Mouse (Mus musculus): Measurements from ENCODE around the gene Myo1c.

The Myo1c gene

DNA sequence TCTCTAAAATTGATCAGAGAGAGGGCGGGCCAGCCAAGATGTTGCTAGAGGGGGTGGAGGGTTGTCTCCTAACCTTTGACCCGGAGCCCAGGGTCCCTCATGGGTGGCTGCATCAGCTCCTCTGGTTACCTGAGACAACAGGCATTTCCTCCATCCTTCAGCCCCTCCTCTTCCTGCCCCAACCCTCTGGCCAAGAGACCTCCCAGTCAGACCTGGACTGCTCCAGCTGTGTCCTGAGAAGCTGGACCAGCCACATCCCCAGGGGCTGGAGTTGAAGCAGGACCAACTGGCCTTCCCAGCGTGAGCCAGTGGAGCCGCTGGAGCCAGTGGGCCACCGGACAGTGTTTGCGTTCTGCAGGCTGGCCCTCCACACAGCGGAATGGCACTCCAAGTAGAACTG is at the start of gene Myo1c:
Myo1c (plus strand) TSS at position 194 of the 400 bp plus-strand sequence.
- peak in 1 of 2 experiments; percentile 23 for DNase-seq

DNA sequence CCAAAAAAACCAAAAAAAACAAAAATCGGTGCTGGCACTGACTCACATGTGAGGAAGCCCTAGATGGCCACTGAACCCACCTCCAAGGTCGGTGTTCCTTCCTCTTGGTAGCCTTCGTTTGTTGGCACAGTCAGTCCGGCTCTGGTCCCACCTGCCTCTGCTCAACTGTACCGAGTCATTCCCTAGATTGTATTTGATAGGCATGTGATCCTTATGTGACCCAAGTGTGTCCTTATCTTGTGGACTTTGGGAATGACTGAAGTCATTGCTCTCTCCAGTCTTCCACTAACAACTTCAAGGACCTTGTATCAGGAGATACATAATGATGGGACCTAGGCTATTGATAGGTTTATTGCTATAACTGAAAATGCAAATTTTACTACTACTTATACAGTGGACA is 45.5 kb upstream of the Myo1c start:
- no peak for DNase-seq

GRCm38 (mm10) chr11:75605318-75605717 is 45.0 kb upstream of the Myo1c start:
- no peak for DNase-seq

- no peak for DNase-seq
Observed at GRCm38 (mm10) chr11:75608776-75609175, 41.5 kb upstream of the Myo1c start.

GRCm38 (mm10) chr11:75610021-75610420 is 40.3 kb upstream of the Myo1c start:
- no peak for DNase-seq

DNA sequence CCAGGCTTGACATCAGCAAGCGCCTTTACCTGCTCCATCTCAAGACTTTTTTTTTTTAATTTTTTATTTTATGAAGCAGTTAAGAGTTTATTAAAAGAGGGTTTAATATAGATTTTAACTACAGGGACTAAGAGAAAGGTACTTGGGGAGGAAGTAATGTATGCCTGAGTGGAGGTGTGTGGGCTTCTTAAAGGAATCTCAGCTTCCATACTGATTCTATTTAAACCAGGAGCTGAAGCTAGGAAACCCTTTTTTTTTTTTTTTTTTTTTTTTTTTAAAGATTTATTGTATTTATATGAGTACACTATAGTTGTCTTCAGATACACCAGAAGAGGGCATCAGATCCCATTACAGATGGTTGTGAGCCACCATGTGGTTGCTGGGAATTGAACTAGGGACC is 35.5 kb upstream of the Myo1c start:
- no peak for DNase-seq

- DNase-seq: no peak
Observed at GRCm38 (mm10) chr11:75615556-75615955, 34.7 kb upstream of the Myo1c start.

GRCm38 (mm10) chr11:75619133-75619532 is 31.2 kb upstream of the Myo1c start:
- no peak for DNase-seq

DNA sequence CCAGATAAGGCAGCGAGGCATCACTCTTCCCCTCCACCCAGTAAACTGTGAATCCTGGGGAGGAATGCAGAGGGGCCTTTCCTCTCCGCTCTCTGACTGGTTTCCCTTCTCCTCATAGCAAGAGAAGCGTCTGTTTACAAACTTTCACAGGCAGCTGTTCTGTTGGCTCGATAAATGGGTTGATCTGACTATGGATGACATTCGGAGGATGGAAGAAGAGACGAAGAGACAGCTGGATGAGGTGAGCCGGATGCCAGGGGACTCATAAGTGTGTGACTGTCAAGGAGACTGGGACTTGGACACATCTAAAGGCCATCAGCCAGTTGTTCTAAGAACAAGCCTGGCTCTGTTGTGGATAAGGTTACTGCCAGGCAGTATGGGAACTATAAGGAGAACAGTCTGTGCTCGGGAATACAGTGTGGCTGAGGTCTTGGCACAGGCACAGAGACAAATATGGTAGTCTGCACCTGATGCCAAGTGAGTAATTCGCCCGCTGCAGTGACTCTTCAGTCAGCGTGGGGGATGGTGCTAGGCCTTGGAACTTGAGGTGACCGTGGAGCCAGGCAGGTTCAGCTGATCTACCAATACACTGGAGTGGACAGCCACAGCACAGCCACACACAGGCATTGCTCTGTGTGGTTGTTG is 30.0 kb upstream of the Myo1c start:
- DNase-seq: peak; percentile 75 to 85

DNA sequence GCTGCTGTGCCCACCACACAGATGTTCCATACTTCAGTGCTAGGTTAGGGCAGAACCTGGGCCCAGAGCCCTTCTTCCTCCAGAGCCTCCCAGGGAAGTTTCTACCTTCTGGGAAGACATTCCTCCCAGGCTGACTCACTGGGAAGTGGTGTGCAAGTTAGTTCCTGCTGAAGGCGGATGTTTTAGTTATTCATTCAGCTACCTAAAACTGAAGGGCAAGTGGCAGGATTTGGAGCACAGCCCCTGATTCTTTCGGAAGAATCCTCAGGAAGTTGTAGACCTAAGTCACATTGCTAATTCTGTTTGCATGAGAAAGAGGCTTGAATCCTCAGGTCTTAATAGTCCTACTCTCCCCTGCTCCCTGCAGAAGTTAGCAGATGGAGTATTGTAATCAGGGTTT is 28.9 kb upstream of the Myo1c start:
- no peak for DNase-seq

- no peak for DNase-seq
Observed at GRCm38 (mm10) chr11:75622588-75623329, 27.5 kb upstream of the Myo1c start.

GRCm38 (mm10) chr11:75624102-75624554 is 26.2 kb upstream of the Myo1c start:
- no peak for DNase-seq

DNA sequence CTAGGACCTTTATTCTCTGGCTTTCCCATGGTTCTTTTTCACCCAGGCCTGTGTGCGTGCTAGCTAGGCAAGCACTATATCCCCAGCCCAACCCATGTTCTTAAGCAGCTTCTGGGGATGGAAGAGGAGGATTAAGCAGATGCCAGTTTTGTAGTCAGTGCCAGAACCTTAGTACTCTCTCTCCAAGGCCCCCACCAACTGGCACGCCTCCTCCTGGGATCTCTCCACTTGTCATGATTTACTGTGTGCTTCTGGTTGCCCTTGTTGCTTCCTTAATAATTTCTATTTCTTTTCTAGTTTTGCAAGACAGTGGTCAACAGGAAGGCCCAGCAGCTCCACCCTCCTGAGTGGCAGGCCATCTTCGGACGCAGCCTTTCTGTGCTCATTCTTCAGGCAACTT is 24.5 kb upstream of the Myo1c start:
- no peak for DNase-seq

- no peak for DNase-seq
Observed at GRCm38 (mm10) chr11:75630098-75630497, 20.2 kb upstream of the Myo1c start.

GRCm38 (mm10) chr11:75630645-75631229 is 19.6 kb upstream of the Myo1c start, which contains the start of gene Inpp5k:
TSS of gene Inpp5k (plus strand) at chr11:75630988.
- peak; percentile 96 to 98 for DNase-seq

- peak; percentile 55 to 67 for DNase-seq
Observed at GRCm38 (mm10) chr11:75631561-75632225, 18.6 kb upstream of the Myo1c start.

DNA sequence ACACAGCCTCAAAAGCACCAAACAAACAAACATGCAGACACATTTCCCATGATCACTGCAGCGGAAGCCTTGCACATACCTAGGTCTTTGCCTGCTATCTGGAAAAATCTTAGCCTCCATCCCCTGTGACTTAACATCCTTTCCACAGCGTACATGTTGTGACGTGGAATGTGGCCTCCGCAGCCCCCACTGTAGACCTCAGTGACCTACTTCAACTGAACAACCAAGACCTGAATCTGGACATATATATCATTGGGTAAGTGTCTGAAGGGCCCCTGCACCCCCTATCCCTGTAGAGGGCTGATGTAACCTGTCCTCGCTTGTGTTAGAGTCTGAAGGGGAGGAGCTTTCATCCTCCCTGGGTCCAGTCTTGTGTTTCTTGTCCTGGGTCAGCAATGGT is 17.4 kb upstream of the Myo1c start:
- DNase-seq: no peak

- DNase-seq: no peak
Observed at GRCm38 (mm10) chr11:75634801-75635200, 15.5 kb upstream of the Myo1c start.

DNA sequence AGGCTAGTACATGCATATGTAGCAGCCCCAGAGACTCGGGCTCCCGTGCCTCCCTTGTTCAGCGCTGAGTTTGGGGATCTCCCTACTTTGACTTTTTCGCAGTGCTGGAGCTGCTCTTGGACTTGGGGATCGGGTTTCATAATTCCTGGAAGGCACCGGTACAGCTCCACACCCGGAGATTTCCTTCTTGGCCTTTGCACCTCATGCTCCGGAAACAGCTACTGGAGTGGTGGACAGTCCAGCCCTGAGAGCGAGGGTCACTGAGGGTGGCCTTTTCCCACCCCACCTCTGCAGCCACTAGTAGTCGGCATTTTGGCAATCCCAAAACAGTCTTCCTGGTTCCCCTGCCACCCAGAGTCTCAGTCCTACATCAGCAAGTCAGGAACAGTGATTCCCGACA is 15.0 kb upstream of the Myo1c start:
- no peak for DNase-seq

DNA sequence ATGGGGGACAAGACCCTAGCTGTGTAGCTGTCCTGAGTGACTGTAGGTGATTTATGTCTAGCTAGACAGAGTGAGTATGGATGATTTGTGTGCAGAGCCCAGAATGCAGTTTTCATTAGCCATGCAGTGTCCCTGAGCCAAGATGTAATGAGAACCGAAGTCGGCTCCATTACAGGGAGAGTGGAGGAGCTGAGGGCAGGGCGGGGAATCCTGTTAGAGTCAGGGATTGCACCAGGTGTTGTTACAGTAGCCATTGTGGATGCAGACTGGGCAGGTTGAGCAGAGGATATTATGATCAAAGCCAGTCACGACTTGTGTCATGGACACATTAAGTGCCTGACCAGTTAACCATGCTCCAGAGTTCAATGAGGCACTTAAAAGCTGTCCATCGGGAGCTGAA is 7.0 kb upstream of the Myo1c start:
- DNase-seq: no peak

DNA sequence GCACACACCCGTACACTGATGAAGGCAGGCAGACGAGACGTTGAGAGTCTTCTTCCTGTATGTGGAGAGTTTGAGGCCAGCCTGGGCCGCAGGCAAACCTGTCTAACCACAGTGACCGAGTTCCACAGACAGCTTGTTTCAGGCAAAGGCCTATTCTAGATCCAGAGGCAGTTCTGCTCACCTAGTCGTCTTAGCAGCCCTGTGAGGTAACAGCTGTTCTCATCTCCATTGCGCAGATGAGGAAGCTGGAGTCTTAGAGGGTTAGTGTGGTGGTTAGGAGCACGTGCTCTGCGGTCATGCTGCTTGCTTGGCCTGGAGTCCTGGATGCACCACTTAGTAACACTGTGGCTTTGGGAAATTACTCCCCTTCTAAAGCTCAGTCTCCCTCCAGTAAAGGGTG is 5.6 kb upstream of the Myo1c start:
- DNase-seq: no peak

DNA sequence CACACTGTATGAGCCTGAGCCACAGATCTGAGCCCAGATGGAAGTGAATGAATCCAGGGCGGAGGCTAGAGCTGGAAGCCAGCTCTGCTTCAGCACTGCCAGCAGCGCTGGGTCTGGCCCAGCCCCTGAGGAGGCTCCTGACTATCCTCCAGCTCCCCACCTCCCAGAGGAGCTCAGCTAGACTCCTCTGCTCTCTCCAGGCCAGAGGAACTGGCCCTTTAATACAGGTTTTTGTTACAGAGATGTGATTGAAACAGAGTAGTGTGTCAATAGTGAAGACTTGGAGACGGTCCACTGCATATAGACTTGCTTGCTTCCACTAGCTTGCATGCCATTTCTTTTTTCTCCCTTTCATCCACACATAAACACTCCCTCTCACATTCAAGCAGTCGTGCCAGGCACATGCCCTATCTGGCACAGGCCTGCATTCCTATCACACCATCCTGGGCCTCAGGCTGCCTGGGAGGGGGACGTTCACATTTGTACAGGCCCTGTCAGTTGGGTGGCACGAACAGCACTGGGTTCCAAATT is 2.6 kb upstream of the Myo1c start:
- peak; percentile 58 to 65 for DNase-seq

GRCm38 (mm10) chr11:75649155-75649561 is 1.1 kb upstream of the Myo1c start:
- no peak for DNase-seq
